Mouse (Mus musculus) urinary bladder, postnatal 36 days (tissue): ENCODE measurements around the gene Fkbp7.

Experiments
- DNase-seq, 2 experiments: peaks; one replicate each; pipeline ENCODE4 v3.0.0; 2022; ENCODE audit warnings: low spot score in 2 of 2, mixed read lengths in 1 of 2

Fkbp7 gene

DNA sequence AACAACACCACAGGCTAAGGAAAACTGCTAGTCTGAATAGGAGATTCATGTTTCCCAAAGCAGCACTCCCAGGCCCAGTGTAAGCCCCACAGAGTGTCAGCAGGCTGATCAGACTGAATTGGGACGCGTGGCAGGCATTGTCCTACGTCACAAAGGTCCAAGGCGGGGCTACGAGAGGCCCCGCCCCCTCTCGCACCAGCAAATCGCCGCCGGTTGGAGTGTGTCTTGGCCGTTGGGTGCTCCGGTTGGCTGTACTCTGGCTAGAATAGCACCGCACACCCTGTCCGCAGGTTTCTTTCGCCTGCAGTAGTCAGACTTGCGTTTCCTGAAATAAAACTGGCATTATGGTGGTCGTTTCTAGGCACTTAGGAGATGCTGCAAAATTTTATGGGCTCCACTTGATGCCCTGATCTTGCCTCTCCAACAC, at the start of gene Fkbp7:
TSS of gene Fkbp7 (minus strand) at position 151 of the 427 bp plus-strand sequence.
- DNase-seq, result peak; percentile 86 to 91

- DNase-seq, result no peak
Observed at GRCm38 (mm10) chr2:76719650-76720049, 46.7 kb upstream of the Fkbp7 start.

DNA sequence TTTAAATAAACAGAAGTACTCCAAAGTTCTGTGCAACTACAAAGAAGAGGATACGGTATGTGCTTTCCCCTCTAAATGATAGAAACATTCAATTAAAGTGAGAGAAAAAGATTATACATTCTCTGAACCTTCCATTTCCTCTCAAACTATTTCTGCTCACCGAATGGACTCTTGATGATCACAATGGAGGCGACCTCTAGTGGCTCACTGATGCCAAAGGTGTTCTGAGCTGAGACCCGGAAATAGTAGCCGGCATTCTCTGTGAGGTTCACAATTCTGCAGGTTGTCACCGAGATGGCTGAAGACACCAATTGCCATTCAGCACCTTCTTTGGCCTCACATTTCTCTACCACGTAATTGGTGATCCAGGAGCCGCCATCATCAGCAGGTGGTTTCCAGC, 42.1 kb upstream of the Fkbp7 start:
- no peak for DNase-seq

DNA sequence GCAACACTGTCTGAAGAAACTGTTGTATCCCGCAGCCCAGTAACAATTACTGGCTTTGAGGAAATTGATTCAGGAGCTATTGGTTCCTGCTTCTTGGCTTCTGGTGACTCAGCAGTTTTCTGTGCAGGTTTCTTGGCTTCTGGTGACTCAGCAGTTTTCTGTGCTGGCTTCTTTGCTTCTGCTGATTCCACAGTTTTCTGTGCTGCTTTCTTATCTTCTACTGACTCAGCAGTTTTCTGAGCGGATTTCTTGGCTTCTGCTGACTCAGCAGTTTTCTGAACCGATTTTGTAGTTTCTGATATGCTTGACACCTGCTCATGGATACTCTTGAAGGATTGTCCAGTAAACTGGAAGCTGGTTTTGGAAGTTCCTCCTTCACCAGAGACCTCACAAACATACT, 35.6 kb upstream of the Fkbp7 start:
- DNase-seq, result no peak

GRCm38 (mm10) chr2:76705655-76706054, 32.7 kb upstream of the Fkbp7 start:
- no peak for DNase-seq

DNA sequence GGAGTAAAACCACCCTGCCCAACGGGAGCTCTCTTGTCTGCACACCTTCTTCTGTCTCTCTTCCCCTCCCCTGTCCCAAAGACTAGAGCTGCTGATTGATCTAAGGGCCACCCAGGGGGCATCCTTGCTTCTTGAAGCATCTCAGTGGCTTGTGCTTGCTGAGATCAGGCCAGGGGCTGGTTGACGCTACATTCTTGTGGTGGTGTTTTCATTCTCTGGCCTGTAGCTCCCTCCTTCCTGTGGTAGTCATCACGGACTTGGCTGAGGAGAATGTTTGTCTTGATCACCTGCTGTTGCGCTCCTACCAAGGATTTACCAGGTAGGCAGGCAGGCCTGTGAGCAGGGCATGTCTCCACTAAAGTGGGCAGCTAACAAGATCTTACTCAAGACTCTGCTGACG, 29.8 kb upstream of the Fkbp7 start:
- no peak for DNase-seq

- no peak for DNase-seq
Observed at GRCm38 (mm10) chr2:76702188-76702587, 29.3 kb upstream of the Fkbp7 start.

GRCm38 (mm10) chr2:76695290-76695689, 22.4 kb upstream of the Fkbp7 start:
- DNase-seq, result no peak

- no peak for DNase-seq
Observed at GRCm38 (mm10) chr2:76693765-76694164, 20.8 kb upstream of the Fkbp7 start.

DNA sequence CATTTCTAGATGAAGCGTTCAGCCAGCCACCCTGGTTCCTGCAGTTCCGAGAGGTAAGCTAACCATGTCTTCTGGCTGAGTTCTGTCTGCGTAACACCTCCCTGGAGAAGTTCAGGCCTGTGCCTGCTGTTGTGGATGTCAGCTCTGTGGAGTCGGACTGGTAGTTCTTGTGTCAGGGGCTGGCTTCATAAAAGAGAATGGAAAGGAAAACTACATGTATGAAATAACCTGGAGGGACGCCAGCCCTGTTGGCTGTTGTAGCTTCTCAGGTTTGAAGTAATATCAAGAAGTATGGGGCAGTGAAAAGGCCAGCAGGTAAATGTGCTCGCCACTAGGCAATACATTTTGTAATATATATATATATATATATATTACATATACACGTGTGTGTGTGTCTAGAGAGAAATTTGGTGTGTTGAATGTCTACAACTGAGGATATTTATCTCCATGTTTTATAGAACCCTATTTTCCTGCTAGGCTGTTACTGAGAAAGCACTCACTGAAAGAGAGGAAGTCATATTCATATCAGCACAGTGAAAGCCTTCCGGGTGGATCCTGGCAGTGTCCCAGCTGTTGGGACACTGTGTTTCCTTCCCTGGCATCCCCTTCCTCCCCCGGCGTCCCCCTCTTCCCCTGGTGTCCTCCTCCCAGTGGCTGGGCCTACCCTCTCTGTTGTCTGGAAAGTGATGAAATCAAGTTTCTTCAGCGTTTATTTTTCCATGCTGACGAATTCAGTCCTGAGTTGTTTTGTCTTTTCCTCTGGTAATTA, 17.7 kb upstream of the Fkbp7 start:
- DNase-seq, result peak in 1 of 2 experiments; percentile 57

DNA sequence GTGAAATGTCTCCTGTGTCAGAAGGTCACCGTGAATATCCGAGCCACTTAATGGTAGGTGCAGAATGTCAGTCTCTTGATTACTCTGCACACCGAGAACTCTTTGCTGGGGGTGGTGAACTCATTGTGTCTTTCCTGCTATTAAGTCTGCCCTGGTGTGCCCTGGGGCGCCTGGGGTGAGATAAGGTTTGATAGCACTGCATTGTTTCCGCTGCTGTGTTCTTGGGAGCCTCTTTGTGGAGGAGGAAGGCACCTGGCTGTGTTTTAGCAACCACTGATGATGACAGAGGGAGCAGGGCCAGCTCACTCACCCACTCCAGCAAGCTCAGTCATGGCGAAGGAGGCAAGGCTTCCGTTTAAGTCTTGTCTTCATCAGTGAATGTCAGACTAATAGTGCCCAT, 15.2 kb upstream of the Fkbp7 start:
- no peak for DNase-seq

GRCm38 (mm10) chr2:76687608-76688007, 14.7 kb upstream of the Fkbp7 start:
- no peak for DNase-seq

DNA sequence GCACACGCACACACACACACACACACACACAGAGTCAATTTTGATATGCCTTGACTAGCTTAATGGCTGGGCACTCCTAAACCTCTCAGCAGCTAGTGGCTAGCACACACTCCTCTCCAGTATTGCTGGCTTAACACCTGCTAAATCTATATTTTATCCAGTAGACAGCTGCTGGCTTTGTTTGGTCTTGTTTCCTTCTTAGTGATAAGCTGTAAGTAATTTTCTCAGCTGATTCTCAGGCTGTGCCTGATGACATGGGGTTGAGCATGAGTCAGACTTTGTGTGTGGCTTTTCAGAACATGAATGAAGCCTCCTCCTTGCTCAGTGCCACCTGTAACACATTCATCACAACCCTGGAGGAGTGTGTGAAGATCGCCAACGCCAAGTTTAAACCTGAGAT, 14.1 kb upstream of the Fkbp7 start:
- DNase-seq, result no peak

GRCm38 (mm10) chr2:76682301-76682700, 9.4 kb upstream of the Fkbp7 start:
- DNase-seq, result no peak

- no peak for DNase-seq
Observed at GRCm38 (mm10) chr2:76676401-76677226, 3.7 kb upstream of the Fkbp7 start.

- no peak for DNase-seq
Observed at GRCm38 (mm10) chr2:76675949-76676348, 3.0 kb upstream of the Fkbp7 start.

DNA sequence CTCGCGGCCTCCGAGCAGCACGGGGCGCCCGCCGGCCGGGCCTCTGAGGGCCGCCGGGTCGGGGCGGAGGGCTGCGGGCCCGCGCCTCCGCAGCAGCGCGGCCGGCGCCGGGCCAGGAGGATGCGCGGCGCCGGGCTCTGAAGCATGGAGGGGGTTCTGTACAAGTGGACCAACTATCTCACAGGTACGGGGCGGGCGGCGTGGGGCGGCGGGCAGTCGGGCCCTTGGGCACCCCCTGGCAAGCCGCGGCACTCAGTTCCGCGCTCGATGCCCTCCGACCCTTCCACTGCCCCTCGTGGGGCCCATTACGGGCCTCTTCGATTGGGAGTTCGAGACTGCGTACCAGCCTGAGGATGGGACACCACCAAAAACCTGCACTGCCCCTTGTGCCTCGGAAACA, 2.5 kb upstream of the Fkbp7 start:
- DNase-seq, result no peak

- peak; percentile 77 to 85 for DNase-seq
Observed at GRCm38 (mm10) chr2:76674725-76675427, 2.0 kb upstream of the Fkbp7 start, which contains the start of gene Plekha3. Gene Plekha3 (plus strand): TSS chr2:76675281.

- DNase-seq, result peak; percentile 31 to 33
Observed at GRCm38 (mm10) chr2:76673472-76674081, 661 bp upstream of the Fkbp7 start.

GRCm38 (mm10) chr2:76672134-76672745, 676 bp downstream of the Fkbp7 start:
- no peak for DNase-seq

- DNase-seq, result no peak
Observed at GRCm38 (mm10) chr2:76671641-76672040, 1.3 kb downstream of the Fkbp7 start.
